Mouse (Mus musculus) MEL (cell line): ENCODE data around the gene Xrcc3.

ENCODE experiments used
- CTCF ChIP-seq, 3 experiments: IDR thresholded peaks in 2 of 3; conservative IDR thresholded peaks in 1 of 3; 2 replicates each; pipeline ENCODE4 v1.5.1; 2011 to 2012; ENCODE audit warnings: low read length in 3 of 3, low read depth in 2 of 3, mild to moderate bottlenecking in 2 of 3, improper control_type of control experiment in 1 of 3, inconsistent platforms in 1 of 3, mixed read lengths in 1 of 3, moderate library complexity in 1 of 3; ENCODE audit not compliant: control insufficient read depth in 1 of 3, insufficient read depth in 1 of 3, poor library complexity in 1 of 3, severe bottlenecking in 1 of 3
- EP300 ChIP-seq, 2 experiments: IDR thresholded peaks; 2 replicates each; pipeline ENCODE4 v1.6.1; 2011; ENCODE audit warnings: improper control_type of control experiment in 2 of 2, low read length in 2 of 2, low read depth in 1 of 2, mild to moderate bottlenecking in 1 of 2
- GATA1 ChIP-seq: IDR thresholded peaks from 2 replicates; pipeline ENCODE4 v1.6.1; 2011; ENCODE audit warnings: low read depth, low read length, improper control_type of control experiment
- JUND ChIP-seq: IDR thresholded peaks from 2 replicates; pipeline ENCODE4 v1.6.1; 2011; ENCODE audit warnings: low read depth, mild to moderate bottlenecking, improper control_type of control experiment, low read length
- MYC ChIP-seq: IDR thresholded peaks from 2 replicates; pipeline ENCODE4 v1.6.1; 2011; ENCODE audit warnings: low read depth, mild to moderate bottlenecking, low read length, improper control_type of control experiment, moderate library complexity
- POLR2AphosphoS5 ChIP-seq: IDR thresholded peaks from 2 replicates; pipeline ENCODE4 v1.6.1; 2012; ENCODE audit warnings: low read depth, borderline replicate concordance, mild to moderate bottlenecking, inconsistent platforms, low read length, moderate library complexity, mixed read lengths
- SIN3A ChIP-seq: IDR thresholded peaks from 2 replicates; pipeline ENCODE4 v1.6.1; 2012; ENCODE audit warnings: low read length, improper control_type of control experiment, inconsistent platforms
- ZKSCAN1 ChIP-seq: IDR thresholded peaks from 2 replicates; pipeline ENCODE4 v1.6.1; 2012; ENCODE audit warnings: low read depth, mild to moderate bottlenecking, inconsistent platforms, low read length, improper control_type of control experiment, moderate library complexity

- TF ChIP-seq SIN3A: no peak
- no peak for TF ChIP-seq EP300 (IDR thresholded peaks at IDR 0.05; ENCODE audit: low read depth in 1 of 2, low read length in 2 of 2)
- no peak for TF ChIP-seq JUND
- no peak for TF ChIP-seq GATA1
- no peak for TF ChIP-seq CTCF (IDR thresholded peaks at IDR 0.05 in 2 of 3, conservative IDR thresholded peaks at IDR 0.05 in 1 of 3; ENCODE audit: control insufficient read depth in 1 of 3, insufficient read depth in 1 of 3, low read depth in 2 of 3, low read length in 3 of 3, poor library complexity in 1 of 3, severe bottlenecking in 1 of 3)
- no peak for TF ChIP-seq POLR2AphosphoS5
- TF ChIP-seq MYC: no peak
- TF ChIP-seq ZKSCAN1: no peak
These were observed 39.4 kb upstream of the Xrcc3 start for GRCm38 (mm10) chr12:111853011-111853436.
